In the genomic region with DNA sequence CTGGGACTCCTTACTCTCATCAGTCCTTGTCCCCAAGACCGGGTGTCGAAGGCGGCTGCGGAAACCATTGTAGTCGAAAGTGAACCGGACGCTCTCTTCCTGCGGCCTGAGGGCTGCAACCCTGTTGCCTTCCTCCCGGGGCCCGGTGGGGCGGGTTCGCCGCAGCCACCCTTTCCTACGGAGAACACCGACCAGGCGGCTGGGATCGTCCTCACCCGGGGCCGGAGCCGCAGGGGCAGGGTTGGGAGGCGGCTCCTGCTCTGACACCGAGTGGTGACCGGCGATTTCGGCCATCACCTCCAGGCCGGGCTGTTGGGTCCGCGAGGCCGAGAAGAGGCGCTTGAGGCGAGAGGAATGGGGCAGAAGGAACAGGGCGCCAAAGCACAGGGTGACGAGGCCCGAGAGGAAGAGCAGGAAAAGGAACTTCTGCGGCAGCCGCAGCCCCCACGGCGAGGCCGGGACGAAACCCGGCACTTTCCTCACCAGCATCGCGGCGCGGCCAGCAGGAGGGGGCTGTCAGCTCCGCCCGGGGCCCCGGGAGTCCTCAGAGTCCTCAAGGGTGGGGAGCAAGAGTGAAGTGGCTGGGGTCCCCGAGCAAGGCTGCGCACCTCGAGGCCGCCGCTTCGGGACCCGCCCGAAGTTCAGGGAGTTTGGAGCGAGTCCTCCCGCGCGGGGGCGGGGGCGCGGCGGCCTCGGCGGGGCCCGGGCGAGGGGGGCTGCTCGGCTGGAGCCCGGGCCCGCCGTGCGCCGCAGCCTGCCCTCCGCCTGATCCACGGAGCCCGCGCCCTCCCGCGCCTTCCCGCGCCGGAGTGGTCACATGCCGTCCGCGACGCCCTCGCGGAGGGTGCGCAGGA, we compare ENCODE assay signal across 8 mouse cellular contexts. TPM values are rescaled to one million over a fixed set of nuclear protein-coding genes. Genes with fewer than 3 reads are reported as not detected.
DNase-seq lines count a peak whose midpoint lies in the region; ATAC-seq and TF ChIP-seq lines count a peak whose summit lies in the region.

No protein-coding gene starts in this region.

- peak overlapping the region; percentile 72 for H3K9ac ChIP-seq in forebrain, embryonic 16.5 days (replicated peaks; ENCODE audit: low read depth, low read length)
- peak overlapping the region; percentile 50 for H3K9ac ChIP-seq in limb, embryonic 15.5 days
- peak overlapping the region; percentile 54 for H3K9ac ChIP-seq in midbrain, embryonic 15.5 days

- H3K27me3 ChIP-seq in forebrain, embryonic 16.5 days (replicated peaks; ENCODE audit: control insufficient read depth, insufficient read depth, low read length), result peaks cover 4% of the 10 kb centered on the region; the same call in 1 of the 2 replicates
- peaks cover 54% of the 10 kb centered on the region for H3K27me3 ChIP-seq in hindbrain, embryonic 10.5 days (ENCODE audit: insufficient read depth, poor library complexity, severe bottlenecking)
- H3K27me3 ChIP-seq in limb, embryonic 15.5 days, result peaks cover 11% of the 10 kb centered on the region
- peaks cover 7% of the 10 kb centered on the region; the same call in 1 of the 2 replicates for H3K27me3 ChIP-seq in midbrain, embryonic 15.5 days (replicated peaks)
- no peaks in the 10 kb centered on the region for H3K27me3 ChIP-seq in testis, adult 2 months (ENCODE audit: control insufficient read depth, insufficient read depth, low read length)

- H3K4me1 ChIP-seq in bone marrow, adult 2 months (ENCODE audit: control insufficient read depth, insufficient read depth, low read length), result peaks cover 2% of the 10 kb centered on the region; the same call in 1 of the 2 replicates
- peaks cover 36% of the 10 kb centered on the region for H3K4me1 ChIP-seq in forebrain, embryonic 16.5 days (replicated peaks; ENCODE audit: control insufficient read depth, insufficient read depth, low read length)
- peaks cover 47% of the 10 kb centered on the region for H3K4me1 ChIP-seq in hindbrain, embryonic 10.5 days (replicated peaks)
- H3K4me1 ChIP-seq in limb, embryonic 15.5 days, result peaks cover 43% of the 10 kb centered on the region
- H3K4me1 ChIP-seq in midbrain, embryonic 15.5 days, result peaks cover 38% of the 10 kb centered on the region
- peaks cover 15% of the 10 kb centered on the region for H3K4me1 ChIP-seq in testis, adult 2 months (ENCODE audit: control insufficient read depth, insufficient read depth, low read length)

- peak overlapping the region; percentile 80 for H3K27ac ChIP-seq in bone marrow, adult 2 months (ENCODE audit: control insufficient read depth, insufficient read depth, low read depth, low read length, poor library complexity)
- H3K27ac ChIP-seq in forebrain, embryonic 16.5 days (ENCODE audit: low read length), result no peak overlapping the region
- H3K27ac ChIP-seq in hindbrain, embryonic 10.5 days, result peak overlapping the region; percentile 82
- peak overlapping the region; percentile 30 for H3K27ac ChIP-seq in limb, embryonic 15.5 days
- H3K27ac ChIP-seq in midbrain, embryonic 15.5 days, result peak overlapping the region; percentile 78; the same call in 1 of the 2 replicates
- H3K27ac ChIP-seq in testis, adult 2 months (ENCODE audit: control insufficient read depth, insufficient read depth, low read depth, low read length), result no peak overlapping the region; the same call in 1 of the 2 replicates

- WGBS in bone marrow, adult 2 months, result under 1% methylated on average over 90 of the region's 90 CpGs
- WGBS in forebrain, embryonic 16.5 days, result under 1% methylated on average over 79 of the region's 90 CpGs
- WGBS in hindbrain, embryonic 10.5 days, result under 1% methylated on average over 90 of the region's 90 CpGs
- under 1% methylated on average over 86 of the region's 90 CpGs for WGBS in limb, embryonic 15.5 days
- 1% methylated on average over 58 of the region's 90 CpGs for WGBS in midbrain, embryonic 15.5 days

- TF ChIP-seq CTCF in bone marrow, adult 2 months (IDR thresholded peaks at IDR 0.05; ENCODE audit: control insufficient read depth, insufficient read depth, low read length), result no peak
- TF ChIP-seq CTCF in testis, adult 2 months (IDR thresholded peaks at IDR 0.05; ENCODE audit: control insufficient read depth, insufficient read depth, insufficient replicate concordance, low read depth, low read length), result no peak

- peak overlapping the region; percentile 68 for H3K4me3 ChIP-seq in bone marrow, adult 2 months (replicated peaks; ENCODE audit: control insufficient read depth, low read depth, low read length)
- H3K4me3 ChIP-seq in forebrain, embryonic 16.5 days (replicated peaks; ENCODE audit: low read length), result peak overlapping the region; percentile 72
- peak overlapping the region; percentile 72 for H3K4me3 ChIP-seq in hindbrain, embryonic 10.5 days
- peak overlapping the region; percentile 66 for H3K4me3 ChIP-seq in limb, embryonic 15.5 days
- H3K4me3 ChIP-seq in midbrain, embryonic 15.5 days, result peak overlapping the region; percentile 68
- H3K4me3 ChIP-seq in testis, adult 2 months (ENCODE audit: control insufficient read depth, low read depth, low read length), result peak overlapping the region; percentile 89

- H3K9me3 ChIP-seq in forebrain, embryonic 16.5 days (ENCODE audit: control insufficient read depth, low read length), result no peaks in the 10 kb centered on the region
- no peaks in the 10 kb centered on the region for H3K9me3 ChIP-seq in hindbrain, embryonic 10.5 days
- H3K9me3 ChIP-seq in limb, embryonic 15.5 days, result no peaks in the 10 kb centered on the region
- no peaks in the 10 kb centered on the region for H3K9me3 ChIP-seq in midbrain, embryonic 15.5 days

- H3K36me3 ChIP-seq in forebrain, embryonic 16.5 days (ENCODE audit: control insufficient read depth, insufficient read depth), result no peaks in the 10 kb centered on the region
- H3K36me3 ChIP-seq in hindbrain, embryonic 10.5 days, result no peaks in the 10 kb centered on the region
- no peaks in the 10 kb centered on the region for H3K36me3 ChIP-seq in limb, embryonic 15.5 days
- no peaks in the 10 kb centered on the region for H3K36me3 ChIP-seq in midbrain, embryonic 15.5 days (replicated peaks)
- no peaks in the 10 kb centered on the region for H3K36me3 ChIP-seq in testis, adult 2 months (ENCODE audit: control insufficient read depth, insufficient read depth, low read length)

- no peak for TF ChIP-seq POLR2A in bone marrow, adult 2 months (IDR thresholded peaks at IDR 0.05; ENCODE audit: borderline replicate concordance, control insufficient read depth, low read depth, low read length)
- TF ChIP-seq POLR2A in testis, adult 2 months (IDR thresholded peaks at IDR 0.05; ENCODE audit: control insufficient read depth, low read depth, low read length), result no peak

- 0 out of 2 replicates have a peak, but pooled peaks have one; percentile 2 for ATAC-seq in forebrain, embryonic 16.5 days
- ATAC-seq in limb, embryonic 15.5 days (ENCODE audit: insufficient number of reproducible peaks, low FRiP score, low TSS enrichment, low read depth), result no peak
- ATAC-seq in midbrain, embryonic 15.5 days (replicated peaks), result no peak; the same call in 1 of the 2 replicates

- peak overlapping the region; percentile 99 for H3K4me2 ChIP-seq in forebrain, embryonic 16.5 days (ENCODE audit: low read length)
- peak overlapping the region; percentile 99 for H3K4me2 ChIP-seq in limb, embryonic 15.5 days
- H3K4me2 ChIP-seq in midbrain, embryonic 15.5 days, result peak overlapping the region; percentile 91

- peak; percentile 40 for DNase-seq in Muller cell, postnatal 12 days (ENCODE audit: inconsistent ontology term)
- peak; percentile 55 for DNase-seq in hindbrain, embryonic 10.5 days (ENCODE audit: low spot score)
- no peak for DNase-seq in layer of hippocampus, postnatal 14 days (ENCODE audit: low spot score in 2 of 2)

RNA-seq across cellular contexts. Expression of a gene that starts 0.9 kb away (rescaled TPM):
- 2.7 and 7.3 TPM in 2 replicates for polyA plus RNA-seq in bone marrow, adult 2 months (2011; ENCODE audit: insufficient read depth, insufficient read length, low replicate concordance, missing spikeins)
- polyA plus RNA-seq in forebrain, embryonic 16.5 days (2015; fragmentation: Nextera tagmentation; extraction: Ambion mirVana), result 2.3 and 2.9 TPM in 2 replicates
- polyA plus RNA-seq in hindbrain, embryonic 10.5 days (2016; fragmentation: Nextera tagmentation; extraction: Ambion mirVana), result 3.7 and 4.1 TPM in 2 replicates
- 4.7 and 5.6 TPM in 2 replicates for polyA plus RNA-seq in limb, embryonic 15.5 days (2015; fragmentation: Nextera tagmentation; extraction: Ambion mirVana)
- 3.8 and 4.3 TPM in 2 replicates for polyA plus RNA-seq in midbrain, embryonic 15.5 days (2015; fragmentation: Nextera tagmentation; extraction: Ambion mirVana)
- 0.87 and 0.95 TPM in 2 replicates for polyA plus RNA-seq in testis, adult 2 months (2012; rRNA removed)
- total RNA-seq in layer of hippocampus, postnatal 14 days (2021), result 10 to 100 TPM; 18.9 to 19.8 TPM

Comparison
In these comparisons a context has a peak if more than half of its experiments do, and no peak if none do; other contexts are left out.
1. DNase-seq: peak in Muller cell, postnatal 12 days (single experiment) and hindbrain, embryonic 10.5 days (single experiment); none in layer of hippocampus, postnatal 14 days (0 of 2).
2. H3K27ac ChIP-seq: peak in bone marrow, adult 2 months (single experiment), hindbrain, embryonic 10.5 days (single experiment), limb, embryonic 15.5 days (single experiment) and midbrain, embryonic 15.5 days (single experiment); none in forebrain, embryonic 16.5 days (single experiment) and testis, adult 2 months (single experiment).
3. Peak in every context shown above with its lines, with median percentiles within 50 percentile points of each other: H3K4me3 ChIP-seq, H3K4me2 ChIP-seq and H3K9ac ChIP-seq.